Mouse (Mus musculus): ENCODE data around the gene Rps6.

GRCm38 (mm10) chr4:86814850-86815249 lies 42.4 kb downstream of the Rps6 start:
- TF ChIP-seq POLR2A (IDR thresholded peaks at IDR 0.05; ENCODE audit: insufficient read depth, low read depth, low read length) = no peak
- TF ChIP-seq CTCF (IDR thresholded peaks at IDR 0.05; ENCODE audit: insufficient read depth, low read depth, low read length) = no peak

Data from olfactory bulb, adult 2 months (tissue).